Mouse (Mus musculus): ENCODE measurements around the gene Chmp3.
A peak's percentile ranks its signal among the peaks of the same experiment; 100 is the strongest.

The Chmp3 gene

DNA sequence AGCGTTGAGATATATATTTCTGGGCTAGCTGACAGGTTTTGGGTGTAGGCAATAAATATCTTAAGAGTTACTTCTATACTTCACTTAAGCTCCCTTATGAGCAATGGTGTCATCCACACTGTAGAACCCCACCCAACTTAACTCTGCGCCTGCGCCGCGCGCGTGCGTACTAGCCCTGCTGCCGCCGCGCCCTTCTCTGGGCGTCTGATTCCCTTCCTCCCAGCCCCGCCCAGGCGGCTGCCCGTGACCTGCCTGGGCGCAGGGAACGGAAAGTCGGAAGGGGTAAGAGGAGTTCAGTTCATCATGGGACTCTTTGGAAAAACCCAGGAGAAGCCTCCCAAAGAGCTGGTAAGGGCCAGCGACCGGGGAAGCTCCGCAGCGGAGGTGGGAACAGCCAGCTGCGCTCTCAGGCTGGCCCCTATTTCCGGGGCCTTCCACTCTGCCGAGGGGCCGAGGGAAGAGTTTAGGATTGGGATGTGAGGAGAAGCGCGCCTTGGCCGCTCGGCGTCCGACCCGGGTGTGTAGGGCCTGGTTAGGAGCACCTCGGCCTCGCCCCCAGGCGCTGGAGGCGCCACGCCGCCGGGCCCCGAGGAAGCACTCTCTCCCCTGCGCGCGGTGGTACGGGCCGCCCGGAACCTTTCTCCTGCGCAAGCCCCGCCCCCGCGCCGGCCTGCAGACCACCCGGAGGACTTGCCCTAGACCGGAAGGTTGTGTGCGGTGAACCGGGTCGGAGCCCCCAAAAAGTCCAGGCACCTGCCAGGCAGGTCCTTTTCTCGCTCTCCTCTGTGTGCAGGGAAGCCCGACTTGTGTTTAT lies at the start of gene Chmp3:
TSS of gene Chmp3 (plus strand) at position 112 of the 814 bp plus-strand sequence.
- DNase-seq (ENCODE audit: extremely low read depth, low read depth, low spot score), result no peak

DNA sequence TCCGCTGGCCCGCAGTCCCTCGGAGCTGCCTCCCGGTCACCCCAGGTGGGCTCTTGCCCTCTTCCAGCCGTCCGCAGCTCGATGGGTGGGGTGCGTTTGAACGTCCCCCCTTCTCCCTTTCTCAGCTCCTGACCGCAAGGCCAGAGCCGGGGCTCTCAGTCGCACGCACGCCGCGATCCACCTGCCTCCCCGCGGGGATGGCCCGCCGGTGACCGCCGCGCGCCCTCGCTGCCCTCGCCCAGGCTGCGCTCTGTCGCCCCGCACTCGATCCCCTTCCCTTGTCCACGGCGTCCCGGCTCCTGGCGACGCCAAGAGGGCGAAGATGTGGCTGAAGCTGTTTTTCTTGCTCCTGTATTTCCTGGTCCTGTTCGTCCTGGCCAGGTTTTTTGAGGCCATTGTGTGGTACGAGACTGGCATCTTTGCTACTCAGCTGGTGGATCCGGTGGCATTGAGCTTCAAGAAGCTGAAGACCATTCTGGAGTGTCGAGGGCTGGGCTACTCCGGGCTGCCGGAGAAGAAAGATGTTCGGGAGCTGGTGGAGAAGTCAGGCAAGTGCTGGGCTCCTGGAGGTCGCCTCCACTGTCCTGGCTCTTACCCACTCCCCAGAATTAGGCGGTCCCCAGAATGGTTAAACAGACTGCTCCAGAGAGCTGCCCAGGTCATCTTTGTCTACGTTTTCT lies 49.1 kb upstream of the Chmp3 start:
- DNase-seq (ENCODE audit: extremely low read depth, low read depth, low spot score), result no peak

DNA sequence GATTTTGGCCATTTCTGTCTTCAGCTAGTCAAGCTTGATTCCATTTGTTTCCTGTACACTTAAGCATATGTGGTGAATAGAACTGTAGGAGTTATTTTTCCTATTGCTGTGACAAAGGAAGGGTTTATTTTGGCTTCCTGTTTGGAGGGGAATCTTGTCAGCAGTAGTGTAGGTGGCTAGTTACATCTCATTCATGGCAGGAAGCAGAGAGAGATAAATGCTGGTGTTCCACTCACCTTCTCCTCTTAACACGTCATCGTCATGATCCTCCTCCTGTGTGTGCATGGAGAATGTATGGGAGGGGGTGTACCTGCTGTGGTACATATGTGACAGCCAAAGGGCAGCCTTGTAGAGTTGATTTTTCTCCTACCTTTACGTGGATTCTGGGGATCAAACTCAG lies 43.0 kb upstream of the Chmp3 start:
- no peak for DNase-seq (ENCODE audit: extremely low read depth, low read depth, low spot score)

DNA sequence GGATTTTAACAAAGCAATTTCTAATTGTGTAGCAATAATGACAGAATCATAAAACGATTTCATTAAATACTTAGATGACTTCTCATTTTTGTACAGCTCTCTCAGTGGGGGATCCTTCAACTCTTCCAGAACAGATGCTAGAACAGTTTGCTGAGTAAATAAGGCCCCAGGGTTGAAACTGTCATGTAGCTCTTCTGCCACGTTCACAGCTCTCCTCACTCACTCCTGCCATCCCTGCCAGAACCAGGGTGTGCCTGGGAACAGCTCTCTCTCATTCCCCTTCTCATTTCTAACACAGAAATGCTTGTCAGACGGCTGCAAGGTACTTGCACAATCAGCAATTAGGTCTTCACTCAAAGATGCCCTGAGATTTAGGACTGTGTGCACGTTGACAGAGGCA lies 40.6 kb upstream of the Chmp3 start:
- no peak for DNase-seq (ENCODE audit: extremely low read depth, low read depth, low spot score)

DNA sequence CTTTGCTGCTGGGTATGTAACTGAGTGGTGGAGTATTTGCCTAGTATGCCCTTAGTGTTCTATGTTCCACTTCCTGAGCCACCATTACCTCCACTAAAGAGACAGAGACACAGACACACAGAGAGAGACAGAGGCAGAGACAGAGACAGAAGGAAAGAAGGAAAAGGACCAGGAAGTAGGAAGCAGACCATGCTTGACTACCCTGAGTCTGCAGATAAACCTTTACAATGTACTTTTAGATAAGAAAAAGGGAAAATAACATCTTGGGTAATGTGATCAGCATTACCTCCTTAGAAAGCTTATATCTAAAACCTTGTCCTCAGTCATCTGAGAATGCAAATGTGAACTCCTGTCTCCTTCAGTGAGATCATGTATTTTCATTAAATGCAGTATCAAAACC lies 39.9 kb upstream of the Chmp3 start:
- DNase-seq (ENCODE audit: extremely low read depth, low read depth, low spot score), result no peak

DNA sequence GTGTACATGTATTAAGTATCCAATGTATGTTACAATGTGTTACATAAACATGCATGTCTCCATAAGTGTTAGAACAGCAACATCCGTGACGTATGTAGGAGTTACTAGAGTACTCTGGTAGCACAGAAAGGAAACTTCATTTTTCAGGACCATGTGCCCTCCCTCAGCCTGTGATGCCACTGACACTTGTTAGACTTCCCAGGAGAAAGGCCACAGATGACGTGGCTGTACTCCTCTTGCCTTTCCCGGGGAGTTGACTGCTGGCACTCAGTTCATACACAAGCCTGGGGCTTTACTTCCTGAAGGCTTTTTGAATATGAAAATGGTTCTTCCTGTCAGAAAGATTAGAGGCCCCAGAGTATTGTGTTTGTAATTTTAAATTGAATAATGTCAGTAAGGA lies 39.5 kb upstream of the Chmp3 start:
- DNase-seq (ENCODE audit: extremely low read depth, low read depth, low spot score), result no peak

DNA sequence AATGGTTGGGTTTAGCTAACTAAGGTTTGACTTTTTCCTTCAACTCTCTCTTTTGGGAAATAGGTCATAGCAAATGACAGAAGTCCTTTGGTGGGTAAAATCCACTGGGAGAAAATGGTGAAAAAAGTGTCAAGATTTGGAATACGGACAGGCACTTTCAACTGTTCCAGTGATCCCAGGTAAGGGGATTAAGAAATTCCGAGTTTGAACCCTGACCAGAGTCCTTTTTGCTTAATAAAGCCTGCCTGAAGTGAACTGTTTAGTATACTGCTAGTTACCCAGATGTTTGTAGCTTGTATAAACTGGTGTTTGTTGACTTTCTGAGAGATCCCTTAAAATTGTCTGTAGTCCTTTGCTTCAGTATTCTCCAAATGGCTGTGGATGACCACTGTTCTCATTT lies 37.9 kb upstream of the Chmp3 start:
- no peak for DNase-seq (ENCODE audit: extremely low read depth, low read depth, low spot score)

DNA sequence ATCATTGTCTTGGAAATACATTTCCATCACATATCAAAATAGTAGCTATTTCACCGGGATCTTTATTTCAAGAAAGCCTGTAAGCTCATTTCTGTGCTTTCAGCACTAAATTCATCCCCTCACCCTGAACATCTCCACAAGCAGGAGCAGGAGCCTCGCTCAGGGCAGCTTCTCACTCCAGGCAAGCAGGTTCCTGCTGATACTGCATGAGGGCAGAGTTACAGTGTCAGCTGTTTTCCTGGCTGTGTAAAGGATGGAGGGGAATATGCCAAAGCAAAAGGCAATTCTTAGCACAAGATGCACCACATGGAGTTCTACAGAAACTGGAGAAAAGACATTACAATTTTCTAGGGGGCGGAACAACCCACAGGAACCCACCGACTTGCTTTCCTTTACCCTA lies 24.1 kb upstream of the Chmp3 start:
- DNase-seq (ENCODE audit: extremely low read depth, low read depth, low spot score), result no peak

DNA sequence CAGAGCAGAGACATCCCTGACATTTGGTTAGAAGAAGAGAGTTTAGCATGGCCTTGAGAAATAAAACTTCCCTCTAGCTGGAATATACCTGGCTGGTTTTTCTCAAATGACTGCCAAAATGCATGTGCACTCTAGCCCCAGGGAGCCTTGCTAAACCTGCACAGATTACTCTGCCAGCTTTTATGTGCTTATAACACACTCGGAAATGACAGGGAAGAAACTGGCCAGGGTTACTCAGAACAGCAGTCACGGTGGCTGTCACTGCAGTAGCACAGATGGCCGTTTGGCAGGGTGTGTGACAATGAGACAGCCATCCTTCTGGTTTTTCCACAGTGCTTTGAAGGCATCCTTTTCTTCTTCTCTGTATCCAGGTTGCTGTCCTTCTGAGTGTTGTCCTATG lies 18.0 kb upstream of the Chmp3 start:
- peak; percentile 52 for DNase-seq (ENCODE audit: extremely low read depth, low read depth, low spot score)

DNA sequence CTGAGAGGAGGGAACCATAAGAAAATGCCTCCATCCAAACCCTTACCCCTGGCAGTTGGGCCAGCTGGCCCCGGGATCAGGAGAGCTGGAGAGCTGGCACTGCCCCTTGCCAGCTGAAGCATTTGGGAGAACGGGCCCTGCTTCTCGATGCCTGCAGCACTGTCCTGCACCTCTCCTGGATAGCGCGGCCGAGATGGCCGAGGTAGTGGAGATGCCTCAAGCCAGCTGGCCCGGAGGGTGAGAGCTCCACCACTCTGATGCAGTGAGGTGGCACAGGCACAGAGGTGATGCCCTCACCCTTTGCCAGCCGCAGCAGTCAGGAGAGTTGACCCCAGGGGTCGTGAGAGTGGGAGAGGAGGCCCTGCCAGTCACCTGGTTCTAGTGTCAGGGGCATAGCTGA lies 16.5 kb upstream of the Chmp3 start:
- DNase-seq (ENCODE audit: extremely low read depth, low read depth, low spot score), result no peak

DNA sequence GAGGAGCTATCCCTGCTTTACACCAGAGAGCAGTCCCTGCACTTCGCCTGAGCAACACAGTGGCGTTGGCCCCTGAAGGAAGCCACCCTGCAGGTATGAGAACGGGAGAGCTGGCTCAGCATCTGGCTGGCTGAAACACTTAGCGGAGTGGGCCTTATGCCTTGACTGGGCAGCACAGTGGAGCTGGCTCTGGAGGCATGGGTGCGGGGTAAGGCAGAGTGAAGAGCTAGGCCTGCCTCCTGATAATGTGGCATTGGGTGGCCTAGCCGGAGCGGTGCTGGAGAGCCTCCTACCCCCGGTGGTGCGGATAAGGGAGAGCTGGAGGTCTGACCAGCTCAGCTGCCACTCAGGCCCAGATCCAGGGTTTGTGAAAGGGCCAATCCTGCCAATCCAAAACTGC lies 15.8 kb upstream of the Chmp3 start:
- no peak for DNase-seq (ENCODE audit: extremely low read depth, low read depth, low spot score)

DNA sequence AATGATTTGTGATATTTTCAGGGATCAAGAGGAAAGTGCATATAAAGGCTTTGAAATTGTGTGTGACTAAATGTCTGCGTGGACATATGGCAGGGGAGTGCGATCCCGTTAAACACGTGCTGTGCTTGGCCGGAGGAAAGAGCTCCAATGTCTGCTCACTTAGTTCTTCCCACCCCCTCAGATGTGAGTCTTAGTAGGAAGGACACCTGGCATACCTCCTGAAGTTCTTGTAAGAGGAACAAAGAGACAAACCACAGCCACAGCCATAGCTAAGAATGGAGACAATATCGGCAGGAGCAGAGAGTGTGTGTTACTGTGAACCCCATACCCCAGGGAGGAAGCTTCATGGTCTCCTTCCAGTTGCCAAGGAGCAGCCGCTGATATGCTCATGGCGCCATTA lies 13.4 kb upstream of the Chmp3 start:
- DNase-seq (ENCODE audit: extremely low read depth, low read depth, low spot score), result no peak

DNA sequence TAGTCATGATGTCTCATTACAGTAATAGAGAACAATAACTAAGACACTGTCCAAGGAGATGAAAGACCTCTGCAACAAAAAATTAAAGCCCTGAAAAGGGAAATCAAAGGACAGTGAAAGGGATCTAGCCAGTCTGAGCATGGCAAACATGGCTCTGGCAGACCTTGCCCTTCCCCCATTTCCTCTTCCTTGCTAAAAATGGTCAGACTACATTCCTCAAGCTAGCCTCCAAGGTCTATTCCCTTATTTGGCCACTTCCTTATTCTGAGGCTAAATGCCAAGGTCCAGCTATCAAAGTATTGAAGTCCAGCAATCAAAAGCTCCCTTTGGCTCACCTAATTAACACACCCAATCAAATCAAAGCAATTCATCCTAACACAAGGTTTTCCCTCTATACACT lies 6.3 kb upstream of the Chmp3 start:
- DNase-seq (ENCODE audit: extremely low read depth, low read depth, low spot score), result no peak

DNA sequence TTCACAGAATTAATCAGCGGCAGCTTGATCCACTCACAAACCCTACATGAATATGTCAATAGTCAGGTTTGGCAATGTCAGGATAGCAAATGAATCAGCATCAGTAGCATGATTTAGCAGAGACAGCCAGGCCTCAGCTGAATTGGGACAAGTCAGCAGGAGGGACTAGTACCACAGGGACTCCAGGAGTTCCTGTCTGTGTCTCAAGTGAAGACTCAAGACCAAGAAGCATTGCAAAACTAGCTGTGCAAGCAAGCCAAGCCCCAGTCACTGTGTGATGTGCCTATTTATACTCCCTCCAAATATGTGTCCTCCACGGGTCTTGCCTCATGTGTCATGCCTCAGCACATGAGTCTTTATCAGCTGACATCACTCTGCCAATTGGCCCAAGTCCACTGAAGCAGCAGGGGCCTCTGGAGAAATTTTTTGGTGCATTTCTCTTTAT lies 11.9 kb downstream of the Chmp3 start:
- DNase-seq (ENCODE audit: extremely low read depth, low read depth, low spot score), result no peak

DNA sequence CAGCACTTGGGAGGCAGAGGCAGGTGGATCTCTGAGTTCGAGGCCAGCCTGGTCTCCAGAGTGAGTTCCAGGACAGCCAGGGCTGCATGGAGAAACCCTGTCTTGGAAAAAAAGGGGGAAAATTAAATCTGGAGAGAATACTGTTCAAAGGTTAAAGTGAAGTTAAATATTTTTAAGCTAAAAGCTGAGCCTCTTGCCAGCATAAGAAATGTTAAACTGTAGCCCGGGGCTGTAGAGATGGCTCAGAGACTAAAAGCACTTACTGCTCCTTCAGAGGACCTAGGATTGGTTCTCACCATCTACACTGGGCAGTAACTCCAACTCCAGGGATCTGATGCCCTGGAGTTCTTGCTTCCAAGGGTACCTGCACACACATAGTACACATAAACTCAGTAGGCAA lies 13.2 kb downstream of the Chmp3 start:
- DNase-seq (ENCODE audit: extremely low read depth, low read depth, low spot score), result no peak

DNA sequence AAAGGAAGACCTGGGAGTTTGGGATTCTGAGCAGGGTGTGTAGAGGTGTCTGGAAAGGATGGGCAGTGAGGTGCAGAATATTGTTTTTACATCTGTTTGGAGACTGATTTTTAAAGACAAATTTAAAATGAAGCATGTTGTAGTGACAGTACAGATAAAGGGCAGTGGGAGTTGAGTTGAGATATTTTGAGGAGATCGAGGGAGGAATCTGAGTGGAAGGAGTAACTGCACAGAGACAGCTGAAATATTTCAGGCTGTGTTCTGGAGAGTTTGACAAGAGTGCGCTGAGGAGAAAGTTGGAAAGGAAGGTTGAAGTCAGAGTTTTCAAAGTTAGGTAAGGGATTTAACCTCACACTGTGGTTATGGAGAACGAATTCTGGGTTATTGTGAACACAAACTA lies 25.0 kb downstream of the Chmp3 start:
- no peak for DNase-seq (ENCODE audit: extremely low read depth, low read depth, low spot score)

DNA sequence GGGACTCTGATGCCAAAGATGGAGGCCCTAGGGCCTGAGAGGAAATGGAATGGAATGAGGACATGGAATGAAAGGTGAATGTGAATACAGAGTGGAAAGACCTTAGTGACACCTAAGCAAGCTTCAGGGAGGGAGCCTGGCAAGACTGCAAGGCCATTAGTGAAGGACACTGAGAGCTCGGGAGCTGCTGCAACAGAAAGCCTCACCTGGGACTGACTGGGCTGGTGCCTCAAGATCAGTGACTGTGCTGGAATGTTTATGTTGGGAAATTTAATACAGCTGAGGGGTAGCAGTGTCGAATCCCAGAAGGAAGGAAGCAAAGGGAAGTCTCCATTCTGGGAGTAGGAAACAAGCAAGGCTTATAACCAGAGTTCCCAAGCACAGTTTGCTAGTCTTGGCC lies 25.4 kb downstream of the Chmp3 start:
- DNase-seq (ENCODE audit: extremely low read depth, low read depth, low spot score), result no peak

DNA sequence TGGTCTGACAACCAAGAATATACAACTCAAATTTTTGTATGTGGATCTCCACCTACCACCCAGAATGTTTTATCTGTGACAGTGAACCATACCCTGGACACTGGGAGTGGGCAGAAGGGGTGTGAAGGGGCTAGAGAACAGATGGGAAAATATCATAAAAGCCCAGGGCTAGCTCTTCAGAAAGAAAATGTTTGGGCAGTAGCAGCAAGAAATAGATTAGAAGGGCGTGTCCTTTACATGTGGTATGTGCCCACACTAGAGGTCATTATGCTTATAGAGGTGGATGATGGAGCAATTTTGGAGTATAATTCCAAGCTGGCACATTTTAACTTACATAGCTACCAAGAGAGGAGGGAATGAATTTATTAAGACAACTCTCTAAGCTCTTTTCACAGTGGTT lies 31.8 kb downstream of the Chmp3 start:
- no peak for DNase-seq (ENCODE audit: extremely low read depth, low read depth, low spot score)

DNA sequence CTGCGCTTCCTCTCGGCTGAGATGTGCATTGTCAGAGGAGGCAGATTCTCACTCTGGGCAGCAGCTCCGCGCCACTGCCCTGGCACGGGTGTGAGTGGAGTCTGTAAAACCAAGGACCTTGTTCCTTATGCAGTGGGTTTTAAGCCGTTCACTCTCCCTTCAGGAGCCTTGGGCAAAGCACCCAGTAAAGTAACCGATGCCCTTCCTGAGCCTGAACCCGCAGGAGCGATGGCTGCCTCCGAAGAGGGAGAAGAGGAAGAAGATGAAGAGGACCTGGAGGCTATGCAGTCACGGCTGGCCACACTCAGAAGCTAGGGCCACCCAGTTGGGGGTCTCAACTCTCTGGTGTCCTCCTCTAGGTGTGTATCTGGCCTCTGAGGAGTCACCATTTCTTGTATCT lies 35.9 kb downstream of the Chmp3 start:
- DNase-seq (ENCODE audit: extremely low read depth, low read depth, low spot score), result no peak

DNA sequence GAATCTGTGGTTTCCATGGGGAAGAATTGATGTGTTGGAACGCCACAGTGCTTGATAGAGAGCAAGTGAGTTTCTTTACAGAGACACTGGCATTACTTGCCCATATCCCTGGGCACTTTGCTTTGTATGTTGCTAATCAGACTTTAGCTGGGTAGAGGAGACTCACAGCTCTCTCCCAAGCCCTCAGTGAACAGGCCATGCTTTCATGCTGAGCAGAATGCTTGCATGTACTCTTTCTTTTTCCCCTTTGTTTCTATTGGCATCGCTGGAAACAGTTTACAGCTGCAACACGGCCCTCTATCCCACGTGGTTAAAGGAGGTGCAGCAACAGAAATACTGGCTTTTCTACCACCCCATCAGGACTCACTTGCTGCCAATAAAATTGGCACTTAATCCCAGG lies 39.6 kb downstream of the Chmp3 start:
- no peak for DNase-seq (ENCODE audit: extremely low read depth, low read depth, low spot score)

DNA sequence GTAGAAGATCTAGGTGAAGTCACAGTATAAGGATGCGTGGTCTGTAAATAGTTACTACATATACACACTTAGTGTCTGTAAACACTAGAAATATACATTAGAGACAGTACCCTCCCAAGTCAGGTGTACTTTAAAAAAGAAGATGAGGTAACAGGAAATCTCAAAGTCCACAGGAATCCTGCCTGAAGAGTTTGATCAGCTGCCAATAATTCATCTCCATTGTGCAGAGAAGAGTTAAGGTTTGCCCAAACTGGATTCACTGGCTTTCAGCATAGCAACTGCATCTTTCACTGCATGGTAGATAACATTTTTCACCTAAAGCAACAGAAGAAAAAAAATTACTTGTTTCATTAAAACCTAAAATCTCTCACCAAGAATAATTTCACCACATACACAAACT lies 45.8 kb downstream of the Chmp3 start:
- DNase-seq (ENCODE audit: extremely low read depth, low read depth, low spot score), result no peak

DNA sequence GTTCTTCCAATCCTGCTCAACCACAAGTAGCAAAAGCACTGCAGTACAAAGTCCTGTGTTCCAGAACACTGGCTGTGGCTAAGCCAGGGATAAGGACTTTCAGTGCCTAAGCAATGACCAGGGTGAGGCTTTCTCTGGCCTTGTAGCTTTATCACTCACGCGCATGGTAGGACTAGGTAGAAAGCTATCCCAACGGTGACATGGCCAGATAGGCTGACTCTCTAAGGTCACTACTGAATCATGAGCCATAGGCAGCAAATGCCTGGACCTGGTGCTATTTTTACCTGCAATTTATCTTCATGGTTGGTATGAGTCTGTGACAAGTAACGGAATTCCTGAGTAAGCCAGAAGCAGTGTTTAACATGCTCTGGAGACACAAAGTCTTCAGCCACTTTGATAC lies 46.6 kb downstream of the Chmp3 start:
- DNase-seq (ENCODE audit: extremely low read depth, low read depth, low spot score), result no peak

DNA sequence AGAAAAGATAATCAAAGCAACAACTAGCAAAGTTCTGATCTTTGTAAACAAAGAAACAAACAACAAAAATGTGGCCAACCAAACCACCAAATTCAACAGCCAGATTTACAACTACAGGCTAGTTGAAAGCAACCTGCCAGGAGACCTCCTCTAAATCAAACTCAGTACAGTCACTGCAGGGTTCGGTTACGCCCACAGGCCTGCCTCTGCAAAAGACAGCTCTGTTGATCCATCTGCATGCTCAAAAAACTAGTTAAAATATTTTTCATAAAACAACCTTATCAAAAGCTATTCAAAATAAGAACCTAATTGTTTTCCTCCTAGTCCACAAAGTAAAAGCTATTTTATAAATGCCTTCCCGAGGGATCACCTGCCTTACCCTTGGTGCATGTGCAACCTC lies 64.2 kb downstream of the Chmp3 start:
- DNase-seq (ENCODE audit: extremely low read depth, low read depth, low spot score), result no peak

All from fat pad, adult 2 months (tissue).